Mouse (Mus musculus): ENCODE data around the gene Smc5. TPM values are rescaled to one million over a fixed set of nuclear protein-coding genes. Genes with fewer than 3 reads are reported as not detected.

Smc5 gene
- polyA plus RNA-seq, 1 experiment from 2014 or later = 60.1 TPM

- H3K4me1 ChIP-seq (replicated peaks; ENCODE audit: control insufficient read depth, insufficient read depth, low read length) = no peaks in the 10 kb centered on the region
- H3K27me3 ChIP-seq (ENCODE audit: control insufficient read depth, insufficient read depth, low read length) = no peaks in the 10 kb centered on the region
- H3K9ac ChIP-seq (ENCODE audit: low read length) = no peak overlapping the region
- H3K27ac ChIP-seq (ENCODE audit: low read depth, low read length) = no peak overlapping the region
- ATAC-seq (replicated peaks; ENCODE audit: low FRiP score) (no peak), DNase-seq (ENCODE audit: low spot score) (no peak)
- no peak overlapping the region for H3K4me2 ChIP-seq (ENCODE audit: low read depth, low read length, severe bottlenecking)
- no peaks in the 10 kb centered on the region for H3K36me3 ChIP-seq (ENCODE audit: control insufficient read depth, insufficient read depth, low read length)
- no peaks in the 10 kb centered on the region for H3K9me3 ChIP-seq (ENCODE audit: control insufficient read depth, low read length)
- no peak overlapping the region for H3K4me3 ChIP-seq (ENCODE audit: low read depth, low read length)
- 82% methylated on average over 1 of the region's 1 CpGs for WGBS
Observed at GRCm38 (mm10) chr19:23298917-23299316, 25.2 kb upstream of the Smc5 start.

GRCm38 (mm10) chr19:23297191-23297590 is 23.5 kb upstream of the Smc5 start:
- Histone ChIP-seq H3K9ac (ENCODE audit: low read length) (no peak overlapping the region), H3K4me1 (replicated peaks; ENCODE audit: control insufficient read depth, insufficient read depth, low read length) (no peaks in the 10 kb centered on the region), H3K27ac (ENCODE audit: low read depth, low read length) (no peak overlapping the region), H3K4me3 (ENCODE audit: low read depth, low read length) (no peak overlapping the region), H3K9me3 (ENCODE audit: control insufficient read depth, low read length) (no peaks in the 10 kb centered on the region), H3K36me3 (ENCODE audit: control insufficient read depth, insufficient read depth, low read length) (no peaks in the 10 kb centered on the region), H3K27me3 (ENCODE audit: control insufficient read depth, insufficient read depth, low read length) (no peaks in the 10 kb centered on the region), H3K4me2 (ENCODE audit: low read depth, low read length, severe bottlenecking) (no peak overlapping the region)
- no peak for ATAC-seq (replicated peaks; ENCODE audit: low FRiP score)
- DNase-seq (ENCODE audit: low spot score) = no peak

DNA sequence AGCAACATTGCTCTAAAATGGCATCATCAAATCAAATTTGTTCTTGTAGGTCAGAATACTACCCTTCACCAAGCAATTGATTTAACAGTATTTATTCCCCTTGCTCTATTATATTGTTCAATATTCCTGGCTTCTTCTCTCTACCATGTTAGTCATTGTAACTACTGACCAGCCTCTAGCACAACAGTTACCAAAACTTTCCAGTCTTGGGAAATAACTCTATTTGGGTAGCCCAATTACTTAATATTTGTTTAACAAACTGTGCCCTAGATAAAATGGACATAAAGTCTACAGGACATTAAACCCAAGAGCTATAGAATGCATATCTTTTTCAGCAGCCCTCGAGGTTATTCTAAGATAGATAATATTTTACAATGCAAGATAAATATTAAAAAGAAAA is 15.6 kb upstream of the Smc5 start:
- H3K9me3 ChIP-seq (ENCODE audit: control insufficient read depth, low read length) = no peaks in the 10 kb centered on the region
- H3K36me3 ChIP-seq (ENCODE audit: control insufficient read depth, insufficient read depth, low read length) = no peaks in the 10 kb centered on the region
- H3K27me3 ChIP-seq (ENCODE audit: control insufficient read depth, insufficient read depth, low read length) = no peaks in the 10 kb centered on the region
- no peak overlapping the region for H3K4me2 ChIP-seq (ENCODE audit: low read depth, low read length, severe bottlenecking)
- DNase-seq (ENCODE audit: low spot score) = no peak
- H3K9ac ChIP-seq (ENCODE audit: low read length) = no peak overlapping the region
- no peaks in the 10 kb centered on the region for H3K4me1 ChIP-seq (replicated peaks; ENCODE audit: control insufficient read depth, insufficient read depth, low read length)
- no peak overlapping the region for H3K4me3 ChIP-seq (ENCODE audit: low read depth, low read length)
- no peak overlapping the region for H3K27ac ChIP-seq (ENCODE audit: low read depth, low read length)
- 78% methylated on average over 1 of the region's 1 CpGs for WGBS
- ATAC-seq (replicated peaks; ENCODE audit: low FRiP score) = no peak

GRCm38 (mm10) chr19:23281911-23282660 is 8.4 kb upstream of the Smc5 start:
- Histone ChIP-seq H3K9ac (ENCODE audit: low read length) (no peak overlapping the region), H3K27ac (ENCODE audit: low read depth, low read length) (no peak overlapping the region), H3K36me3 (ENCODE audit: control insufficient read depth, insufficient read depth, low read length) (no peaks in the 10 kb centered on the region), H3K9me3 (ENCODE audit: control insufficient read depth, low read length) (no peaks in the 10 kb centered on the region), H3K4me3 (ENCODE audit: low read depth, low read length) (no peak overlapping the region), H3K27me3 (ENCODE audit: control insufficient read depth, insufficient read depth, low read length) (no peaks in the 10 kb centered on the region), H3K4me2 (ENCODE audit: low read depth, low read length, severe bottlenecking) (no peak overlapping the region), H3K4me1 (replicated peaks; ENCODE audit: control insufficient read depth, insufficient read depth, low read length) (no peaks in the 10 kb centered on the region)
- no peak for ATAC-seq (replicated peaks; ENCODE audit: low FRiP score)
- 46% methylated on average over 8 of the region's 8 CpGs for WGBS
- no peak for DNase-seq (ENCODE audit: low spot score)

DNA sequence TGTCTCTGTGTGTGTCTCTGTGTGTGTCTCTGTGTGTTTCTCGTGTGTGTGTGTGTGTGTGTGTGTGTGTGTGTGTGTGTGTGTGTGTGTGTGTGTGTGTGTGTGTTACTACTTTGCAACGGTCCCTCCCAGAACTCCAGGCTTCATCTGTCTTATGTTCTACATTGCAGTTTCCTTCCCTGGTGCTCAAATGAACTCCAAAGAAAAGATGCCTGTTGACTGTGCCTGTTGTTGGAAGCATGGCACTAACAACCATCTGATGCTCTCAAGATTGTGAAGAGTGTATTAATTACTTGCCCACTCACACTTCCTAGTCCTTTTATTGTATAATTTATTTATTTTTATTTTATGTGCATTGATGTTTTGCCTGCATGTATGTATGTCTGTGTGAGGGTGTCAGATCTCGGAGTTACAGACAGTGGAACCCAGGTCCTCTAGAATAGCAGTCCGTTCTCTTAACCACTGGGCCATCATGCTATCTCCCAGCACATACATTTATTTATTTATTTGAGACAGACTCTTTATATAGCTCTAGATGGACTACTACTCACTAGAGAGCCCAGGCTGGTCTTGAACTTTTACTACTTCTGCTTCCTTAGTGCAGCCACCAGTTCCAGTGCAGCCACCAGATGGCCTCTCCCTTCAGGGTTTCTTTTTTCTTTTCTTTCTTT is 492 bp upstream of the Smc5 start:
- no peaks in the 10 kb centered on the region for H3K36me3 ChIP-seq (ENCODE audit: control insufficient read depth, insufficient read depth, low read length)
- peak overlapping the region; percentile 80 for H3K4me3 ChIP-seq (ENCODE audit: low read depth, low read length)
- H3K4me2 ChIP-seq (ENCODE audit: low read depth, low read length, severe bottlenecking) = peak overlapping the region; percentile 58
- WGBS = 69% methylated on average over 4 of the region's 4 CpGs
- H3K4me1 ChIP-seq (replicated peaks; ENCODE audit: control insufficient read depth, insufficient read depth, low read length) = peaks cover 5% of the 10 kb centered on the region; the same call in 1 of the 2 replicates
- no peak overlapping the region for H3K27ac ChIP-seq (ENCODE audit: low read depth, low read length)
- no peak for DNase-seq (ENCODE audit: low spot score)
- H3K27me3 ChIP-seq (ENCODE audit: control insufficient read depth, insufficient read depth, low read length) = no peaks in the 10 kb centered on the region
- peak; percentile 45 for ATAC-seq (replicated peaks; ENCODE audit: low FRiP score)
- no peak overlapping the region; the same call in 1 of the 2 replicates for H3K9ac ChIP-seq (ENCODE audit: low read length)
- no peaks in the 10 kb centered on the region for H3K9me3 ChIP-seq (ENCODE audit: control insufficient read depth, low read length)

- Histone ChIP-seq H3K27ac (ENCODE audit: low read depth, low read length) (no peak overlapping the region), H3K4me1 (replicated peaks; ENCODE audit: control insufficient read depth, insufficient read depth, low read length) (no peaks in the 10 kb centered on the region), H3K27me3 (ENCODE audit: control insufficient read depth, insufficient read depth, low read length) (no peaks in the 10 kb centered on the region), H3K9ac (ENCODE audit: low read length) (no peak overlapping the region), H3K36me3 (ENCODE audit: control insufficient read depth, insufficient read depth, low read length) (no peaks in the 10 kb centered on the region; the same call in 1 of the 2 replicates), H3K4me3 (ENCODE audit: low read depth, low read length) (no peak overlapping the region), H3K9me3 (ENCODE audit: control insufficient read depth, low read length) (no peaks in the 10 kb centered on the region), H3K4me2 (ENCODE audit: low read depth, low read length, severe bottlenecking) (no peak overlapping the region)
- ATAC-seq (replicated peaks; ENCODE audit: low FRiP score) (no peak), DNase-seq (ENCODE audit: low spot score) (no peak)
- WGBS = 85% methylated on average over 9 of the region's 9 CpGs
Observed at GRCm38 (mm10) chr19:23256771-23257170, 16.9 kb downstream of the Smc5 start.

GRCm38 (mm10) chr19:23246473-23246872 is 27.2 kb downstream of the Smc5 start:
- Histone ChIP-seq H3K4me3 (ENCODE audit: low read depth, low read length) (no peak overlapping the region), H3K4me1 (replicated peaks; ENCODE audit: control insufficient read depth, insufficient read depth, low read length) (no peaks in the 10 kb centered on the region), H3K4me2 (ENCODE audit: low read depth, low read length, severe bottlenecking) (no peak overlapping the region), H3K9ac (ENCODE audit: low read length) (no peak overlapping the region), H3K36me3 (ENCODE audit: control insufficient read depth, insufficient read depth, low read length) (peaks cover 3% of the 10 kb centered on the region; the same call in 1 of the 2 replicates), H3K27me3 (ENCODE audit: control insufficient read depth, insufficient read depth, low read length) (no peaks in the 10 kb centered on the region), H3K9me3 (ENCODE audit: control insufficient read depth, low read length) (no peaks in the 10 kb centered on the region), H3K27ac (ENCODE audit: low read depth, low read length) (no peak overlapping the region)
- ATAC-seq (replicated peaks; ENCODE audit: low FRiP score) (no peak), DNase-seq (ENCODE audit: low spot score) (no peak)
- WGBS = 92% methylated on average over 2 of the region's 2 CpGs

- Histone ChIP-seq H3K4me2 (ENCODE audit: low read depth, low read length, severe bottlenecking) (no peak overlapping the region), H3K9ac (ENCODE audit: low read length) (no peak overlapping the region), H3K4me1 (replicated peaks; ENCODE audit: control insufficient read depth, insufficient read depth, low read length) (no peaks in the 10 kb centered on the region), H3K27ac (ENCODE audit: low read depth, low read length) (no peak overlapping the region), H3K4me3 (ENCODE audit: low read depth, low read length) (no peak overlapping the region), H3K27me3 (ENCODE audit: control insufficient read depth, insufficient read depth, low read length) (no peaks in the 10 kb centered on the region), H3K36me3 (ENCODE audit: control insufficient read depth, insufficient read depth, low read length) (no peaks in the 10 kb centered on the region; the same call in 1 of the 2 replicates), H3K9me3 (ENCODE audit: control insufficient read depth, low read length) (no peaks in the 10 kb centered on the region)
- ATAC-seq (replicated peaks; ENCODE audit: low FRiP score) (no peak), DNase-seq (ENCODE audit: low spot score) (no peak)
- WGBS = 67% methylated on average over 4 of the region's 4 CpGs
Observed at GRCm38 (mm10) chr19:23225065-23225464, 48.6 kb downstream of the Smc5 start.
